Mouse (Mus musculus): Measurements from ENCODE around the gene Cfl2. TPM values are rescaled to one million over a fixed set of nuclear protein-coding genes. Genes with fewer than 3 reads are reported as not detected.

Gene Cfl2
- total and polyA plus RNA-seq, 3 experiments: 156 to 392 (median 333) TPM

DNA sequence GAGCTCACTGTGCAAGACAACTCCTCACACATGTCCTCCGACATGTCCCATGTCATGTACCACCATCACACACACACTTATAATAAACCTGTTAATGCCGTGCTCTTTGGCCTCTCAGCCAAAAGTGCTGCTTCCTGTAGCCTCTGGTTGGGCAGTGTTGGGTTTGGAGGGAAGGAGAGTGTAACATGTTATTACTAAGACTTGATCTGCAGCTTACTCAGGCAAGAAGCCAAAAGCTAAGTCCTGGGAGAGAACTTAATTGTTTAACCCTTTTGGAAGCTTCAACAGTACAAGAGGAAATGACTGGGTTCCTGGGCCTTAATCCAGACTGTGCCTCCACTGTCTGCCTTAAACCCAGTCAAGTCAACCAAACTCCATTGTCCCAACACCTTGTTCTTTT lies 52.5 kb downstream of the Cfl2 start:
- 51% methylated on average over 2 of the region's 2 CpGs for WGBS
- H3K79me2 ChIP-seq (replicated peaks; ENCODE audit: control insufficient read depth, insufficient read depth, low read length): no peaks in the 10 kb centered on the region
- no peaks in the 10 kb centered on the region for H3K36me3 ChIP-seq (ENCODE audit: control insufficient read depth, insufficient read depth, low read length)
- no peak overlapping the region for H3K4me3 ChIP-seq
- TF ChIP-seq EP300 (IDR thresholded peaks at IDR 0.05; ENCODE audit: insufficient read depth, low read depth, low read length): no peak
- TF ChIP-seq POLR2A (IDR thresholded peaks at IDR 0.05; ENCODE audit: insufficient read depth, low read depth, low read length): no peak
- TF ChIP-seq CTCF (IDR thresholded peaks at IDR 0.05): no peak
- H3K9ac ChIP-seq (ENCODE audit: low read depth, low read length): no peak overlapping the region
- no peaks in the 10 kb centered on the region for H3K27me3 ChIP-seq (ENCODE audit: control insufficient read depth, insufficient read depth, low read length)
- no peak overlapping the region for H3K27ac ChIP-seq
- intact Hi-C loops (cut with DNase I): no loop called here
- no peak for DNase-seq
- no peaks in the 10 kb centered on the region for H3K4me1 ChIP-seq (ENCODE audit: control insufficient read depth, insufficient read depth, low read length)

Other genes with a start within 250 kb of the Cfl2 start
- gene Sptssa, start 206.3 kb downstream of the Cfl2 start, total RNA-seq (2021): 10 to 100 TPM; 28.4 to 33.3 TPM
- 37.6 and 53.7 TPM in 2 replicates for gene Sptssa, start 206.3 kb downstream of the Cfl2 start, polyA plus RNA-seq (2012; rRNA removed)
- 10 to 100 TPM; 27.4 to 27.9 TPM for gene Eapp, start 167.0 kb downstream of the Cfl2 start, total RNA-seq (2021)
- 7.9 and 10.7 TPM in 2 replicates for gene Eapp, start 167.0 kb downstream of the Cfl2 start, polyA plus RNA-seq (2012; rRNA removed)
- 10 to 100 TPM; 26.4 to 27.8 TPM for gene Snx6, start 67.2 kb downstream of the Cfl2 start, total RNA-seq (2021)
- 12.3 and 15.8 TPM in 2 replicates for gene Snx6, start 67.2 kb downstream of the Cfl2 start, polyA plus RNA-seq (2012; rRNA removed)
- not detected for gene Gm20403, start 123.7 kb upstream of the Cfl2 start, total RNA-seq (2021)
- gene Gm20403, start 123.7 kb upstream of the Cfl2 start, polyA plus RNA-seq (2012; rRNA removed): not detected in 2 replicates
- gene Baz1a, start 151.5 kb upstream of the Cfl2 start, total RNA-seq (2021): 1 to 10 TPM; 7.0 to 7.8 TPM
- gene Baz1a, start 151.5 kb upstream of the Cfl2 start, polyA plus RNA-seq (2012; rRNA removed): 1.4 and 3.9 TPM in 2 replicates
- 1 to 10 TPM; 7.7 to 9.3 TPM for gene 2700097O09Rik, start 217.2 kb upstream of the Cfl2 start, total RNA-seq (2021)
- gene 2700097O09Rik, start 217.2 kb upstream of the Cfl2 start, polyA plus RNA-seq (2012; rRNA removed): 8.0 and 16.1 TPM in 2 replicates
- 10 to 100 TPM; 89.7 to 99.9 TPM for gene Srp54a, start 217.4 kb upstream of the Cfl2 start, total RNA-seq (2021)
- 14.7 and 23.8 TPM in 2 replicates for gene Srp54a, start 217.4 kb upstream of the Cfl2 start, polyA plus RNA-seq (2012; rRNA removed)

Measured in heart, adult 2 months (tissue).